Mouse (Mus musculus): ENCODE measurements around the gene Gm26992.
"Not testable (repeated sequence)": the region's sequence is repeated elsewhere in the genome, so short reads cannot be mapped to it uniquely, and the experiment has no call there.

Gm26992 gene

DNA sequence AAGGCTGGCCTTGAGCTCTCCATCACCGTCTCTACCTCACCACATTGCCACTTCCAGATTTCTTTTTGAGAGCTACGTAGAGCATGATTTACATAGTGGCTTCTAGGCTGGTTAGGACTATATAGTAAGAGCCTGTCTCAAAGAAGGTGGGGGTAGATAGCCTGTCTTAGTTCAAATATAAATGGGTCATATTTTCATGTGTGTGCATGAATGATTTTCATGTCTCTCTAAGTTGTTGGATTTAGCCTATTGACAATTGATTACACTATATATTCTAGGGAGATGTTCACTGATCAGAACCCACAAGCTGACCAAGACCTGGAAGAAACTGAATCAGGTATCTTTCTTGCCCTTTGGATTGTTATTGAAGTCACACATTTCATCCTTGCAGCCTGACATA, at the start of gene Gm26992:
Gm26992 (plus strand) TSS at position 301 of the 400 bp plus-strand sequence.
- DNase-seq (ENCODE audit: low read depth, low spot score) = no peak

DNA sequence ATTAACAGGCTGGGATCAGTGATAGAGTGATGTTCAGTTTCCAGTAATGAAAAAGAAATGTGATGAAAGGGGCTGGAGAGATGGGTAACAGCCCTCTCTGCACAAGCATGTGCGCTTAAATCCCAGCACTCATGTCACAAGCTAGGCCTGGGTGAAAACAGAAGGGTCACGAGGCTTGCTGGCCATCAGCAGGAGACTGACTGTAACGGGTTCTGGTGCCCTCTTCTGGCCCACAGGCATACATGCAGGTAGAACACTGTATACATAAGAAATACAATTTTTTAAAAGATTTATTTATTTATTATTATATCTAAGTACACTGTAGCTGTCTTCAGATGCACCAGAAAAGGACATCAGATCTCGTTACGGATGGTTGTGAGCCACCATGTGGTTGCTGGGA, 47.6 kb upstream of the Gm26992 start:
- peak; percentile 51 for DNase-seq (ENCODE audit: low read depth, low spot score)

GRCm38 (mm10) chrX:103384528-103384927, 37.3 kb upstream of the Gm26992 start:
- peak; percentile 17 for DNase-seq (ENCODE audit: low read depth, low spot score)

- no peak for DNase-seq (ENCODE audit: low read depth, low spot score)
These were observed 33.7 kb upstream of the Gm26992 start for GRCm38 (mm10) chrX:103388131-103388530.

DNA sequence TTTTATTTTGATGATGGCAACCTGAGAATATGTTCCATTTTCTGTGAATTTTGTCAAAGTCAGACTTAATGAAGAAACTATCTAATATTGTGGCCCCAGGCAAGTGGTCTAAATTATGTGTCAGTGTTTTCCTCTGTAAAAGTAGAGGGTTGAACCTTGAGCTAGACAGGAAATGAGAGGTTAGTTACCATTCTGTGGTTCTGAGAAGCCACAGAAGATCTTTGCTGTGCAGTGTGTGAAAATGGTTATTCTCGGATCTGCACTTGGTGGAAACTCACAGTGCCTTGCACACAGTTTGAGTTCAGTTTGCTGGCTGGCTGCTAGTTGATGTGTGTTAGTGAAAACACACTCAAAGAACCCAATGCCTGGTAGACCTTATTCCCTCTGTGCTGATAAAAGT, 28.0 kb upstream of the Gm26992 start:
- DNase-seq (ENCODE audit: low read depth, low spot score) = no peak

DNA sequence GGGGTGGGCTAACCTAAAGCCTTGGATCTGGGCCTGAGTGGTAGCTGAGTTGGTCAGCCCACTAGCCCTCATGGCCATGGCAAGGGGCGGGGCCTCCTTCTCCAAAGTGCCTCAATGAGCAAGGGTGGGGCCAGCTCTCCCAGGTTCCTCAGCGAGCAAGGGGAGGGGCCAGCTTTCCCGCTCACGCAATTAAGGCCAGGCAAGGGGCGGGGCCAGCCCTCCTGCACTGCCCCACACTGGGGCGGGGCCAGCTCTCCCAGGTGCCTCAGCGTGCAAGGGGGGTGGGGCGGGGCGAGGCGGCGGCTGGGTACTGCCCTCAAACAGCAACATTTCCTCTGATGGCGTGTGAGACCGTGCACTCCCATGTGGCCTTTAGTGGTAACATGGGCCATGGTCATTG, 16.8 kb upstream of the Gm26992 start:
- DNase-seq (ENCODE audit: low read depth, low spot score) = peak; percentile 92

GRCm38 (mm10) chrX:103414167-103414566, 7.6 kb upstream of the Gm26992 start, which contains the start of gene Tsx:
Gene Tsx, plus strand, starts transcription at chrX:103414467.
- DNase-seq (ENCODE audit: low read depth, low spot score) = no peak

DNA sequence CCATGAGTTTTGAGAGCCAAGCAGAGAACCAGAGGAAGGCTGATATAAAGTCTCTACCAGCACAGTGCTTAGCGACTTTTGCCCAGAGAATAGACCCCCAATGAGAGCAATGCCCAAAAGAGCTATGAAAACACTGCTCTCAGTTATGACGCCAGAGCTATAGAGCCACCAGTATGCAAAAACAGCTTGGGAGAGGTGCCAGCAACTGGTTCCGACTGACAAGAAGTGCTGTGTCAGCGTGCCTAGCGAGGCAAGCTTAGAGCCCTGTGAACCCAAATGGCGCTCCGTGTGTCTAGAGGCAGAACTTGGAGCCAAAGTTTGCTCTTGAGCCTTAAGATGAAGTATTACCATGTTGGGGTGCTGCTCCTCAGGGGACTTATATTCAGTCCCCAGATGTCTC, 5.9 kb downstream of the Gm26992 start:
- no peak for DNase-seq (ENCODE audit: low read depth, low spot score)

DNA sequence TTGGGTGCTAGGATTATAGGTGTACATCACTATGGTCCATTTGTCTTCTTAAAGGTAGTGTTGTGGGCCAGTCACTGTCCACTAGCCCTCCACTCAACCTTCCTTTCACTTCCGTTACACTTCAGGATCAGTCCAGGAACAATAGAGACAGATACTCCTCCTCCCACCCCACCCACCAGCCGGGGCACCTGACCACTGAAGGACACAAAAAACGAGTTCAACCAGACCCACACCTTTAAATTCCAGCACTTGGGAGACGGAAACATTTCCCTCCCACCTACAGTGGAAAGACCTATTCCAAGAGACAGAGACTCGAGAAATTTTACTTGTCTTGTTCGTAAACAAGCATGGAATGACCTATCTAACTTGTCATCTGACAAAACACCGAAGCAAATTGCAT, 10.5 kb downstream of the Gm26992 start:
- peak; percentile 51 for DNase-seq (ENCODE audit: low read depth, low spot score)

DNA sequence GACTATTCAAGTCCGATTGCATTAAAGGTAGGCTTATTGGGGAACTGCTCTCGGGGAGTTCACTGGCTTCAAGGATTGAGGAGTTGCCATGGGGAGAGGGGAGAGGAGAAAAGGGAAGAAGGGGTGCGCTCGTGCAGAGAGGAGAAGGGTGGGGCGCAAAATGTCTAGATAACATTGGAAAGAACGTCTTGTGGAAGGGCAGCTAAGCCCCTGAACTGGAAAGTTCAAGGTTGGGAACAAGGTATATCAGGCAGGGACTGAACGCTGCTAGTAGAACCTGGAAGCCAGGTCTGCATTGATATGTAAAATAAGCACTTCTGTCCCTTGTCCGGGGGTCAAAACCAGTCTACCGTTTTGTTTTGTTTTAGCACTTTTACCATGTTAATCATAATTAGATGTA, 16.2 kb downstream of the Gm26992 start:
- peak; percentile 88 for DNase-seq (ENCODE audit: low read depth, low spot score)

GRCm38 (mm10) chrX:103440803-103441202, 19.0 kb downstream of the Gm26992 start:
- peak; percentile 71 for DNase-seq (ENCODE audit: low read depth, low spot score)

GRCm38 (mm10) chrX:103443755-103444154, 21.9 kb downstream of the Gm26992 start:
- DNase-seq (ENCODE audit: low read depth, low spot score) = peak; percentile 75

DNA sequence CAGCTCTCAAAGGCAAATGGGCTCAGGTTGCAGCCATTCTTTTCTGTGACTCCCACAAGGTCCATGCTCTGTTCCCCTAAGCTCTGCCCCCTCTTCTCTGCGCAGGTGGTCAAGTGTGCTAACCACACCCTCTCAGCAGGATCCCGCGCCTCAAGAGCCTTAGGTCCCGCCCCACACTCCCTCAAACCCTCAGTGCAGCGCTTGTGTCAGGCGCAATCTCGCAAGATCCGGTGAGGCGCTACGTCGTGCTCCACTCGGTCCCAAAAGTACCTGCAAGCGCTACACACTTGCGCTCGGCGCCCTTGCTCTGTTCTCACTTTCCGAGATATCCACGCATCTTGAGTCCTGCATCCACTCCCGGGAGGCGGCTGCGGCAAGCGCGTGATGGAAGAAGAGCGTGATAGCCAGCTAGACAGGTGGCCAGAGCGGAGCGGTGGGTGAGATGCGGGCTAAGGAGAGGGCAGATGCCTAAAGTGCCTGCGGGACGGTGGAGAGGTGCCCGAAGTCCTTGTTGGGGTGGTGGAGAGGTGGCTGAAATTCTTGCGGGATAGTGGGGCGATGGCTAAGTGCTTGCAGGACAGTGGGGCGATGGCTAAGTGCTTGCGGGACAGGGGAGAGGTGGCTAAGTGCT, 25.8 kb downstream of the Gm26992 start:
- DNase-seq (ENCODE audit: low read depth, low spot score) = peak; percentile 94

DNA sequence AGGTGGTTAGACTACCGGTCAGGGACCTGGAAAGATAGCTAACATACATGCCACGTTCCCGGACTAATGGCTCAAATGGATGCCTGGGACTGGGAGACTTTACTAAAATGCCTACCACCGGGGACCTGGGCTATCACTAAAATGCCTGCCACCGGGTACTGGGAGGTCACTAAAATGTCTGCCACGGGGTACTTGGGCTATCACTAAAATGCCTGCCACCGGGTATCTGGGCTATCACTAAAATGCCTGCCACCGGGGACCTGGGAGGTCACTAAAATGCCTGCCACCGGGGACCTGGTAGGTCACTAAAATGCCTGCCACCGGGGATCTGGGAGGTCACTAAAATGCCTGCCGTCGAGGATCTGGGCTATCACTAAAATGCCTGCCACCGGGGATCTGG, 26.6 kb downstream of the Gm26992 start:
- DNase-seq (ENCODE audit: low read depth, low spot score) = not testable (repeated sequence)

DNA sequence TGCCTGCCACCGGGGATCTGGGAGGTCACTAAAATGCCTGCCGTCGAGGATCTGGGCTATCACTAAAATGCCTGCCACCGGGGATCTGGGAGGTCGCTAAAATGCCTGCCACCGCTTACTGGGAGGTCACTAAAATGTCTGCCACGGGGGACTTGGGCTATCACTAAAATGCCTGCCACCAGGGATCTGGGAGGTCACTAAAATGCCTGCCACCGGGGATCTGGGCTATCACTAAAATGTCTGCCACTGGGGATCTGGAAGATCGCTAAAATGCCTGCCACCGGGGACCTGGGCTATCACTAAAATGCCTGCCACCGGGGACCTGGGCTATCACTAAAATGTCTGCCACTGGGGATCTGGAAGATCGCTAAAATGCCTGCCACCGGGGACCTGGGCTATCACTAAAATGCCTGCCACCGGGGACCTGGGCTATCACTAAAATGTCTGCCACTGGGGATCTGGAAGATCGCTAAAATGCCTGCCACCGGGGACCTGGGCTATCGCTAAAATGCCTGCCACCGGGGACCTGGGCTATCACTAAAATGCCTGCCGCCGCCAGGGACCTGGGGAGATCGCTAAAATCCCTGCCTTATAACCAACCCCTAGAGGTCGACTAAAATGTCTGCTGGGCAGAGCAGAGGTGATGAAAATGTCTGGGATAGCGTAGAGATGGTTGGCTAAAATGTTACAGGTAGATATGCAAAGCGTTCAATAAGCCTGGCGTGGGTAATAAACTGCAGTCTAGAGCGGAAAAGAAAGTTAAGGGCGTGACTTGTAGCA, 27.3 kb downstream of the Gm26992 start:
- peak; percentile 68 for DNase-seq (ENCODE audit: low read depth, low spot score)

DNA sequence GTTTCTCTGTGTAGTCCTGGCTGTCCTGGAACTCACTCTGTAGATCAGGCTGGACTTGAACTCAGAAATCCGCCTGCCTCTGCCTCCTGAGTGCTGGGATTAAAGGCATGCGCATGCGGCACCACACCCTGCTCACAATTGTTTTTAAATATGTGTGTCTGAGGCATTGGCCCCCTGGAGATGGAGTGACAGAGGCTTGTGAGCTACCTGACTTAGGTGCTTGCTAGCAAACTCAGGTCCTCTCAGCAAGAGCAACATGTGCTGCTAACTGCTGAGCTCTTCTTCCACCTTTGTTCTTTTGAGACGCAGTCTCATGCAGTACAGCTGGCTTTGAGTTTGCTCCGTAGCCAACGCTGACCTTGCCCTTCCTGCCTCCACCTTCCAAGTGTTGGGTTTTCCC, 31.0 kb downstream of the Gm26992 start:
- peak; percentile 64 for DNase-seq (ENCODE audit: low read depth, low spot score)

- DNase-seq (ENCODE audit: low read depth, low spot score) = peak; percentile 63
These were observed 38.2 kb downstream of the Gm26992 start for GRCm38 (mm10) chrX:103460056-103460455.

DNA sequence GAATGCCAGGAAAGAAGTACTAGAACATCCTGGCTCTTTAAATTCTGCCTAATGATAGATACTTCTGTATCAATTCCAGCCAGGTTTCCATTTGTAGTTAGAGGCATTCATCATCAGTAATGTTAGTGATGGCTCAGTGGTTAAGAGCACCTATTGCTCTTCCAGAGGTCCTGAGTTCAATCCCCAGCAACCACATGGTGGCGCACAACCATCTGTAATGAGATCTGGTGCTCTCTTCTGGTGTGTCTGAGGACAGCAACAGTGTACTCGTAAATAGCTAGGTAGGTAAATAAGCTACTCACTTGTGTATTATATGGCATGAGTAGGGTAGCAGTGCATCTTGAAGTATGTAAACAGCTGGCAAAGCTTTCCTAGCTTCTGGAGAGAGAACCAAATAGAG, 47.2 kb downstream of the Gm26992 start:
- no peak for DNase-seq (ENCODE audit: low read depth, low spot score)

DNA sequence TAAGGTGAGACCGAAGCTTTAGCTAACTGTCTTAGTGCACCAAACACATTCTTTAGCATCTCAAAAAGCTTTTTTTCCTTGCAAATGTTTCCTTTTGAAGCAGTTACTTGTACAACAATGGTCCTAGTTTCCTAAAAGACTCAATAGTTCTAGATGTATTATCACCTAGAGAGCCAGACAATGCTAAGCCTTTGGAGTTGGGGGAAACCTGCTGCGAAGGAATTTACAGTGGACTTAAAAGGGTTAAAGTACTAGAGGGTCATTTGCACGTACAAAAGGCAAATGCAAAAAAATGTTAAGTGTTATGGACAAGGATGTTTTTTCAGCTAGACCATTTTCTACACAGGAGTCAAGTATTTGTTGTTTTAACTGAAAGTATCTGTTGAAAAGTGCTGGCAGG, 50.5 kb downstream of the Gm26992 start:
- DNase-seq (ENCODE audit: low read depth, low spot score) = peak; percentile 93

GRCm38 (mm10) chrX:103477507-103477906, 55.7 kb downstream of the Gm26992 start:
- DNase-seq (ENCODE audit: low read depth, low spot score) = peak; percentile 74

- peak; percentile 56 for DNase-seq (ENCODE audit: low read depth, low spot score)
These were observed 59.7 kb downstream of the Gm26992 start for GRCm38 (mm10) chrX:103481243-103482096.

GRCm38 (mm10) chrX:103482097-103482451, 60.3 kb downstream of the Gm26992 start:
- DNase-seq (ENCODE audit: low read depth, low spot score) = no peak
